Mouse (Mus musculus) layer of hippocampus, adult 9-10 months (tissue): Measurements from ENCODE around the gene Amph.
A peak's percentile ranks its signal among the peaks of the same experiment; 100 is the strongest.
"Not testable (repeated sequence)": the region's sequence is repeated elsewhere in the genome, so short reads cannot be mapped to it uniquely, and the experiment has no call there.

Experiments
- DNase-seq: peaks from one replicate; pipeline ENCODE4 v3.0.0; 2022; ENCODE audit warnings: low spot score

Amph gene

GRCm38 (mm10) chr13:19025906-19026305, 77.9 kb downstream of the Amph start:
- DNase-seq, result no peak

DNA sequence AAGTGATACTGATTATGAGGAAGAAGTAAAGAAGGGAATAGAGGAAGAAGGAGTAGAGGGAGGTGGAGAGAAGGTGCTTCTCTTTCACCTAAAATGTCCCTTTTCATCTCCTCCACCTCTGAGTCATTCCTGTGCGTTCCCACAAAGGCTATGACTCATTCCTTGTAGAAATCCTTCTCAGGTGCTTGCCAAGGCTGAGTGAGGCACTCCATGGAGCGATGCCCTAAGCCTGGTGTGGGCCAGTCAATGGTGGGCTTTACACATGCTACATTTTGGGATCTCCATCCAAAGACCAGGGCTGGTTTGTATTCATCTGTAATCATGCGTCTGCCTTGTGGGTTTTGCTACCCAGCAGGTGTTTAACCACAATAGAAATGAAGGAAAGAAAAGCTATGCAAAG, 78.9 kb downstream of the Amph start:
- DNase-seq, result no peak

DNA sequence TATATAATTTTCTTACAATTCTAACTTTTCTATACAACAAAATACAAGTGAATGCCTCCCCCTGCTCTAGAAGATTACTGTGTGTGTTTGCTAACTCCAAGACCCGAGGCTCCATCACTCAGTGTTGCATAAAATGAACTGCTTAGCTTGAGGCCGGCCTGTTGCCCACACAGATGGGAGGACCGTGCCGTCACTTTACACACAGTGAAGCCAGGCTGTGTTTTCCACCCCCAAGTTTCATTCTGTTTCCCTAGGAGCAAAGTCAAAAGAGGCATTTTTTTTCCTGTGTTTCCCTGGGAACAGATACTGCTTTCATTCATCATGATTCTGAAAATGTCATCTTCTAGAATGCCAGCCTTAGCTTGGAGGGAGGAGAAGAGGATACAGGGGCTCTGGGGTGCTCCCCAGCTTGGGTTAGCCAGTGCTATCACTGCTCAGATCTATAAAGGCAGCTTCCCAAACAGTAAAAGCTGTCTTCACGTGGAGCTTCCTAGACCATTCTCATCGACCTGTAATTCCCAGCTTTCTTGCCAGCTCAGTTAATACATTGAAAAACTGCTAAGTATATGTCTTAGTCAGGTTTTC, 79.9 kb downstream of the Amph start:
- DNase-seq, result no peak

DNA sequence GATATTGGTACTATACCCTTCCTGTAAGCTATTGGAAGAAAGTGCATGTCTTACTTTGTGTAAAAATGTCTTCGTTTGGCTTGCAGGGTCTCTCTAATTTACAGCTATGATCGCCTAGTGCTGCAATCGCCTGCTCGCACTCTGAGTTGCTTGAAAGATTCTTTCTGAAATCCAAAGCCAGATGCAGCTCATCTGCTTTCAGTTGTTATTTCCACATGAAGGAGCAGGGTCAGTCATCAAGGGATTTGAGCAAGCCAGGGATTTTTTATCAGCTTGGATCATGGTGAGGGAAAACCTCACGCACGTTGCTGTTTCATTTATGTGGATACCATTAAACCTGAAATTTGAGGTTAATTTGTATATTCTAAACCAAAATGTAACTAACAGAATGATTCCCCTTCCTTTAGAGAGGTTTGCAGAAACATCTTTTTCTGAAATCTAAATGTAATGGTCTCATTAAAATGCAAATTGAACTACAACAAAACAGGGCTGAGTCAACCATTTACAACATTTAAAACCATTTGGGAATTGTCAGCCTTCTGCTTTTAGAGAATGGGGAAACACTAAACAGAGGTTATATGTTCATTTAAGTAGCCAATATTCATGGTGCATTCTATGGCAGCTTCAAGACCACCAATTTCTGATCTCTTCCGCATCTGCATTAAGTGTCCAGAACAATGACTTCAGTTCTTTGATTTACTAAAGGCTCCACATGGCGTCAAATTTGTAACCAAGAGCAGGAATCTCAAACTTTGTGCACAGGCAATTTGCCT, 84.1 kb downstream of the Amph start:
- no peak for DNase-seq

DNA sequence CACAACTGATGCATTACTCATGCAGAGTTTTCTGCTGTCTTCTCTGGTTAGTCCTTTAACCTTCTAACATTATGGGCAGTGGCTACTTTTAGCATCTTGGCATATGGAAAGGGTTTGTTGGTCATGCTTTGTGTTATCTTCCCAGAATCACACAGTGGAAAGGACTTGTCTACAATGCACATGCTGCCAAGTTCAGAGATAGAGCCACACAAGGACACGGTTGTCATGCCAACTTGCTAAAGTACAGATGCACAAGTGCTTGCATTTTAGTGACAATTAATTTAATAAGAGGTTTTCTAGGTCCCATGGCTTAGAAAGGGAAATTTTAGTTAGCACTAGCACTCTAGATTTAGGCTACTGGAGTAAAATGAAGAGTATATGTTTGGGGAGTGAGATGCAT, 104.1 kb downstream of the Amph start:
- no peak for DNase-seq

DNA sequence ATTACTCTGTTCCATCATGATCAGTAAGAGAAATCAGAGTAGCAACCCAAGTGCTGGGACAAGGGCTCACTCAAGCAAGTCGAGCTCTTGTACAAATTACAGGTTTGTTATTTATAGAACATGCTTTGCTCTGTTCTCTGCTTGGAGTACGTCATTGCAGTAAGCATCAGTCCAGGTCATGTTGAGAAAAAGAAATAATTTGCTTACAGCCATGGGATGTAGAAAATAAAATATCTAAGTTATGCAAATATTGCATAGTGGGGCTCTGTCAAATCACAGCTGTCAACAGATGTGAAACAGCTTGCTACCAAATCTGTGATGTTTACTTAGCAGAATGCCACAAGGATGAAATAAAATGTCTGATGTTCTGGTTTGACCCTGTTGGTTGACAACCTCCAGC, 106.5 kb downstream of the Amph start:
- DNase-seq, result no peak

DNA sequence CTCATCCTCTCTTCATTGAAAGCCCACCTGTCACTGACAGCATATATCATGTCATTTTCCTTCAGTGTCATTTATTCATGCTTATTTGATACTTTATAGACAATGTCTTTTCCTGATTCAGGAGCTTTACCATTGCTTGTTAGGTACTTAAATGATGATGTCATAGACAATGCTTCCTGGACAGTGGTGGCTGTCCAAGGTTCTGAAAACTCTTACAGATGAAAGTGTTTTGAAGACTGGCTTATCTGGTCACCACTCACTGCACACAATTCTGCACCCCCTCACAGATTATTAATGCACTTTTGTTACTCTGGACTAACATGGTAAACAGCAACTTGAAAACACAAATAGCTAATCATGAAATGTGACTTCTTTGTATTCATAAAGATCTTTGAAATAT, 124.3 kb downstream of the Amph start:
- no peak for DNase-seq

DNA sequence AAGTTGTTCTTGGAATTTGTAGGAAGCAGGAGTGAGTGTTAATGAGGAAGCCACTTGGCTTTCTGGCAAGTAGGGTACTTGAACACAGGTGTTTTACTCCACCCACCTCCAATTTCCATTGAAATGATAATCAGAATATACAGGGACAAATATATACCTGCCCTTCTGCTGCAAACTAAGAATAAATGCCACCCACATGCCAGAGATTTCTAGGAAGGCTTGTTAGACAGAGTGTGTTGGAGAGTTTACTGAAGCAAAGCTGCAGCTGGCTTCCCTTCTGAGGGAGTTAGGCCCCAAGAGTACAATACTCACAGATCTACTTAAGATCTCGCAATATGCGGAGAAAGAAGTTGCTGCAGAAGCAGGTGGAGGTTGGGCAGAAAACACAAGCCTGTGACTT, 129.4 kb downstream of the Amph start:
- DNase-seq, result no peak

- DNase-seq, result no peak
Observed at GRCm38 (mm10) chr13:19081932-19082331, 133.9 kb downstream of the Amph start.

GRCm38 (mm10) chr13:19094571-19094970, 146.6 kb downstream of the Amph start:
- DNase-seq, result no peak

- no peak for DNase-seq
Observed at GRCm38 (mm10) chr13:19097117-19097516, 149.1 kb downstream of the Amph start.

GRCm38 (mm10) chr13:19101889-19102402, 153.9 kb downstream of the Amph start:
- DNase-seq, result peak; percentile 76

DNA sequence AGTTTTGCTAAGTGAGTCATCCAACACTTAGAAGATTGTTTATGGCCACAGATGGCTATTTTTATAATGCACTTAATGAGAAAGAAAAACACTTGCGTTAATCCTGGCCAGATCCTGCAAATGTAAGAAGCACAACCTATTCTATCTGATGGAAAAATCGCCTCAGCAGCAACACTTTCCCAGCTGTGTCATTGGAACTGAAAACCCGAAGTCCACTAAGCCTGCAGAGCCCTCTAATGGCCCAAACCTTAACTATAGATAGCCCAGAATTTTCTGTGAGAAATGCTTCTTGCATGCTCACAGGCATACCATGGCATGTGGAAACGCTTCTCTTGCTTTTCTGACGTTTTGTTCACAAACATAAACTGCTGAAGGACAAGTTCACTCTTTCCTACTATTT, 158.4 kb downstream of the Amph start:
- no peak for DNase-seq

GRCm38 (mm10) chr13:19109331-19109730, 161.3 kb downstream of the Amph start:
- DNase-seq, result no peak

- no peak for DNase-seq
Observed at GRCm38 (mm10) chr13:19113034-19113922, 165.3 kb downstream of the Amph start.

DNA sequence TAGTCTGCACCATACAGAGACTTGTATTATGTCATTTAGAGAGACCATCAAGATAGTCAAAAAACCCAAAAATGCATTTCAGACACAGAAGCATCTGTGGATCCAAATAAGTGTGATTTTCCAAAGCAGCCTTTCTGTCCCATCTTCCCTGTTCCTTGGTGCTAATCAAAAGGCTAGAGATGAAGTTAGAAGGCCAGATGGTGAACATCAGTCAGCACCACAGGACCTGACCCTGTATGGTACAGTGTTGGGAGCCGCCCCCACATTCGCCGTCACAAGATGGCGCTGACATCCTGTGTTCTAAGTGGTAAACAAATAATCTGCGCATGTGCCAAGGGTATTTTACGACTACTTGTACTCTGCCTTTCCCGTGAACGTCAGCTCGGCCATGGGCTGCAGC, 166.8 kb downstream of the Amph start:
- not testable (repeated sequence) for DNase-seq

DNA sequence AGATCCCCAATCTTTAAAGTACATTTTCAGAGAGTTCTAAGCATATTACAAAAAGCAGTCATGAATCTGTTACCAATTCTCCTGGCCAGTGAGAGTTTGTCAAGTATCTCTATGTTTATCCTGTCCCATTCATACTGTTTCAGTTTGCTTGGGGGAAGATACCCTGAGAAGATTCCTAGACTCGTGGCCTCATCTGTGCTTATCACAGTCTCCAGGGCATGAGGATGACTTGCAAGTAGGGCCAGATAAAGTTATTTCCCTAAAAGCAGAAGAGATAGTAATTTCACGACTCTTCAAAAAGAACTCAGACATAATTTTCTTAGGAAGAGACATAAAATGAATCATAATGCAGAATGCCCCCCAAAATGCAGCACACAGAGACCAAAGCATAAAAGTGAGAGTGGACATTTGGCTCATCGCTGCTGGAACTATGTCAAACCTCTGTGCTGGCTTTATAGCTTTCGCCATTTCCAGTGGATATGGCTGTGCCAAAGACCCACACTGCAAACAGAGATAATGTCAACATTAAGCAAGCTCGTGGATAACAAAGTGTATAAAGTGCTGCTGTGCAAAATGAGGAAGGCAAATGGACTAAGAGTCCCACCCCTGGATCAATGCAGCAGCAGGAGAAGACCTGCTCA, 179.0 kb downstream of the Amph start:
- DNase-seq, result no peak

DNA sequence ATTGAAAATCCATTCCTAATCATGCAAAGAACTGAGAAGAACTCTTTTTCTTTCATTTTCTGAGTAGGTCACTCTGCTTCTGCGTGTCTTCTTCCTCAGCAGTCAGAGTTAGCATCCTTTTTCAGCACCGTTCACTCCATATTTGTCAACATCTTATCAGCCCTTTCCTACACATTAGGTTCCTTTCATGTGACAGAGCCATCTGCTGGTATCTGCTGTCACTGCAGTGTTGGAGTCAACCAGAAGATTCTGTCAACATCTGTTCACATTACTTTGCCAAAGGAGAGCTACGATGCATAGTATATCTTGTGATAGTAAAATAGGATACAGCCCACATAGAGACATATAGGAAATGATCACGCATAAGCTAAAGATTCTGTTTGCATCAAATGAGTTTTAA, 185.8 kb downstream of the Amph start:
- DNase-seq, result peak; percentile 64

DNA sequence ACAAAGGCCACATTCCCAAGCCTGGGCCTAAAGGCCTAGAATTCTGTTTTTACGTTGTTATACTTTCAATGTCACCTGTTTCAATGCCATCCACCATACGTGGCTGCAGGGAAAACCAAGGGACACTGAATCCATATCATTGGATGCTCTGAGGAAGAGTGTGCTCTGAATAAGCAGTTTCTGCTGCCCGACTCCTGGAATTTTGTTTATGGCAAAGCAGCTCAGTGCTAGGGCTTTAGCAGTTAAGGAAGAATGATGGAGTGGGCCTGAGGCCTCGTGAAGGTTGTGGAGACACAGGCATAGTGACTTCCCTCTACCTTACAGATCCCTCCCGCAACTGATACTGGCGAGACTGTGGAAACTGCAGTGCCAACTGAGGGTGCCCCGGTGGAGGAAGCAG, 189.2 kb downstream of the Amph start:
- DNase-seq, result no peak

DNA sequence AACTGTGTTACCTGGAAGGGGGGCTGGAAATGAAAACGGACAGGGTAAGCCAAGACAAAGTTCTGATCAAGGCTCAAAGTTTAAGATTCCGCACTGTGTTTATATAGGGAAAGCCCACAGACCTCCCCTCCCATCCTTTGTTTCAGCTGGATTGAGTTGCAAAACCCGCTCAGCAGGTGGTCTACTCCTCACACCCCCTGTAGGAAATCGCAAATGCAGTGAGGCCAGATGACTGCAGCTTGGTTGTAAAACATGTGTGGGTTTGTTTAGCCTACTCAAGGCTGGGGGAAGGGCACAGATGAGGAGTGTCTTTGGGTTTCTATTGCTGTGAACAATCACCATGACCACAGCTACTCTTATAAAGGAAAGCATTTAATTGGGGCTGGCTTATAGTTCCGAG, 189.9 kb downstream of the Amph start:
- no peak for DNase-seq

DNA sequence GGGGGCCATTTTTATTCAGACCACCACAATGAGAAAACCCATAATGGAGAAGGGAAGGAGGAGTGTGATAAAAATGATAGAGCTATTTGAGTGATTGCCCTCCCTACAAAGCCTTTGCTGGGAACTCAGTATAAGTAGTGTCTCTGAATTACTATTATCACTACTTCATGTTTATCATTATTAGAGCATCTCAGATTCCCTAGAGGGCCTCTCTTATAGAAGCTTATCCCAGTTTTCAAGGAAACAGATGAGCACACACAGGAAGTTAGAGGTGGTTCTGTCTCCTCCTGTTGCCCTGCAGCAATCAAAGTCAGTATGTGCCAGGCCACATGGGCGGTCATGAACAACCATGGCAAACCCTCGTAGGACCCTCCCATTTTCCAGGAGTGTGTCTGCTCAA, 190.5 kb downstream of the Amph start:
- DNase-seq, result no peak

- DNase-seq, result no peak
Observed at GRCm38 (mm10) chr13:19139104-19139503, 191.1 kb downstream of the Amph start.
